Mouse (Mus musculus) heart, adult 2 months (tissue): Measurements from ENCODE around the gene Dock11.

Experiments used
- CTCF ChIP-seq: fragments of 200-600 bp; IDR thresholded peaks from 2 replicates; pipeline ENCODE4 v1.8.1; 2022; ENCODE audit warnings: antibody characterized with exemption, mild to moderate bottlenecking, moderate library complexity
- POLR2A ChIP-seq: fragments of 200-500 bp; IDR thresholded peaks from 2 replicates; pipeline ENCODE4 v1.6.1; 2011; ENCODE audit warnings: mild to moderate bottlenecking, low read depth, low read length, control low read depth; ENCODE audit not compliant: insufficient read depth

DNA sequence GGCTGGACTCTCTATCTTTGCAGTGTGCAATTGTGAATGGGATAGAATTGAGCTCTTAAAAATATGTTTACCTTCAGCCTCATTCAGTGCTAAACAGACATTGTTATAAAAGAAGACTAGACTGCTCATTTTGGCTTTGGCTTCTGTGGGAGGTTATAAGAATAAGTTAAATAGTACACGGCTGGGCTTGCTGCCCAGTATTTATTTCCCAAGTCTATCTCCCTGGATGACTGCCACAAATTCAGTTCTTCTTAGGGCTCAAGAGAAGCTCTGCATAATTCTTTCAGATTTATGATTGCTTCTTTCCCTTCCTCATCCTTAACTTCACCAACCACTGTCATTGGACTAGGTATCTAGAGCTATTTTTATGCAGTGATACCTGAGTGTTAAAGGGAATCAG, 158.8 kb downstream of the Dock11 start:
- no peak for TF ChIP-seq POLR2A
- TF ChIP-seq CTCF, result no peak
